Mouse (Mus musculus): ENCODE results near the gene Gabrb2.

The Gabrb2 gene

GRCm38 (mm10) chr11:42418996-42419782, at the start of gene Gabrb2:
TSS of gene Gabrb2 (plus strand) at chr11:42419757.
- DNase-seq (ENCODE audit: low read depth, low spot score): no peak

- no peak for DNase-seq (ENCODE audit: low read depth, low spot score)
Measured at GRCm38 (mm10) chr11:42378983-42379382, 40.6 kb upstream of the Gabrb2 start.

DNA sequence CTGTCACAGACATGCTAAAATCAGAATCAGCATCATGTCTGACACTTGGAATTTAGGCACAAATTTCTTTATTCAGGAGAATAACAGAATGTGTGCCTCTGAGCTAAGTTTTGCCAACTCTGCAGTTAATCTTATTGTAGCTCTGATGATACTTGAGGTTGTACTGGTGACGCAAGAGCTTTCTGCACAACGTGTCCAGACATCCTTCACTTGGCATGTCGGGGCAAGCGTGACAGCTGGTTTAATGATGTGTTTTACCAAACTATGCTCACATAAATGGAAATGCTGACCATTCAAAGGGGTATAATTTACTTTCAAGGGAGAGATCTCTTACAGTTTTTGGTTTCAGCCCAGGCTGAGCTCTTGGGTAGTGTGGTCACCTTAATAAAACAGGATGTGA, 33.1 kb upstream of the Gabrb2 start:
- DNase-seq (ENCODE audit: low read depth, low spot score): no peak

DNA sequence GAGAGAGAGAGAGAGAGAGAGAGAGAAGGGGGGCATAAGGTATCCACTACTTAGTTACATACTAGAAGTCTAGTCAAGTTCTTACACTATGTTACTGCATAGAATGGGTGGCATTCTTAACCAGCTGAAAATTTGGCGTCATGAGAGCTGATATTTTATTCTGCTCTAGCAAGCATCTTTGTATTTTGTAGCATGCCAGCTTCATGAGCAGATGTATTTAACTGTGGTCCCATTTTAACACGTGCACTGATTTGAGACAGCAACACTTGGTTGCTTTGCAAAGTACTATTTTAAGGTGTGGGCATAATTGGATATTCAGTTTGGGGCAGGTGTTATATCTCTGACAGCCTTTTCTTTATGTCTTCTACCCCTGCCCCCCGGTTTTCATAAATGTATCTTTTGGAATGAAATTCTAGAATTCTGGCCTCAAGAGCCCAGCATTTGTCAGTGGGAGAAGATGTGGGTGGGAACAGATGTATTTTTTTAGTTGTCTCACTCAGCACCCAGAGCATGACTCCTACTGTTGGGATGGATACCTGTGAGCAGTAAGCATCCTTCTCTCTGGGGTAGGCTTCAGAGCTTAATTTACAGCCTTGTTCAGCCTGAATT, 28.8 kb upstream of the Gabrb2 start:
- no peak for DNase-seq (ENCODE audit: low read depth, low spot score)

DNA sequence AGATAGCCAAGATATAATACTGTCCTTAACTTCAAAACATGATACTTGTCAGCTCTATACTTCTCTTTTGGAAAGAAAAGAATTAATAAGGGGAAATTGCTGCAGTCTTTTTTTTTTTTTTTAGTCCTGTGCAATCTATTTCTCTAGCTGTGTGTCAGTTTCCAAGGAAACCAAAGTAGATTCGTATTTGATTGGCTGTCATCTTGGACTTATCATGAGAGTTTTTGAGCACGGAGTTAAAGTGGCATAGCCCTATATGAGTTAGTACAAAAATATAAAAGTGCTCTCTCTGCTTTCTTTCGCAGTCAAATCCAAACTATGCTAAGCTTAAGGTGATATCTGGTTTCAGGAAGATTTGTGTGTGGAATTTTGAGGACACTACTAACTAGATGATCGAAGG, 26.1 kb upstream of the Gabrb2 start:
- DNase-seq (ENCODE audit: low read depth, low spot score): no peak

GRCm38 (mm10) chr11:42419791-42420633, 455 bp downstream of the Gabrb2 start:
- no peak for DNase-seq (ENCODE audit: low read depth, low spot score)

DNA sequence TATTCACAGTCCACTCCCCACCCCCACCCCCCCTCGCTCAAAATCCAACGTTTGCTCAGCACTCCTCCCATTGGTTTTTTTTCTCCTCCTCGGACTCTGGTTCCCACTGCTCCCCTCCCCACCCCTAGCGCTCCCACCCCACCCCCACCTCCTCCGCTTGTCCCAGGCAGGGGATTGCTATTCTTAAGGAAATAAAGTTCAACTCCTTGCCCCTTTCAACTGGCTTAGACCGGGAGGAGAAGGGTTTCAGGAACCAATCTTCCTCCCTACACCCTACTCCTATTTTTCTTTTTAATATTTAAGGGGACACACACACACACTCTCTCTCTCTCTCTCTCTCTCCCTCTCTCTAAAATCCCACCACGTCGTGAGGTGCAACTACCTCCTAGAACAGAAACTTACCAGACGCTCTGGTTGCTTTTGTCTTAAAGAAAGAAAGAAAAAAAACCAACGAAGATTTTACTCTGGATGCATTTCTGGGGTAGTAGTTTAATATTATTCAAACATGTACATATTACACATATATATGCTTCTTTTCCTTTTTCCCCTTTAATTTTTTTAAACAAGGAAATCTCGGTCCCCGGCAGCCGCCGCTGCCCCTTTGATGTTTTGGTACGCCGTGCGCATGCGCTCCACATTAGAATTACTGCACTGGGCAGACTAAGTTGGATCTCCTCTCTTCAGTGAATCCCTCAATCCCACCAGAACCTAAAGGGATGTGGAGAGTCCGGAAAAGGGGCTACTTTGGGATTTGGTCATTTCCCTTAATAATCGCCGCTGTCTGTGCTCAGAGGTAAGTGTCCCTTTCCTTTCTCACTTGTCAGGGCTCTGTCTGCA, 1.3 kb downstream of the Gabrb2 start:
- no peak for DNase-seq (ENCODE audit: low read depth, low spot score)

DNA sequence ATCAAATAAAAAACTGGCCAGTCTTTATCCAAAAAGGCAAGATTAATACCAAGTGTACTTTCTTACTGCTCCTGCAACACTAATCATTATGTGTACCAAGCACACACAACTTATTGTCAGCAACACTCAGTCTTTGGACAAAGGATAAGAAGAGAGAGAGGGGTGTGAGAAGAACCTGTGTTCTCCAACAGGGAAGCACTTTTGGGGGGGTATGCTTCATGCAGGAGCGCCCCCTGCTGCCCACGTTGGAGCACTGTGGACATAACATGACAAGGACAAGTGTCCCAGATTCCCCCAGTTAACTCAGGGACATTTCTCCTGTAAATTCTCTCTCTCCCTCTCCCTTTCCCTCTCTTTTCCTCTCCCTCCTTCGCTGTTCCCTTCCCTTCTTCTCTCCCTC, 3.7 kb downstream of the Gabrb2 start:
- DNase-seq (ENCODE audit: low read depth, low spot score): no peak

- no peak for DNase-seq (ENCODE audit: low read depth, low spot score)
Measured at GRCm38 (mm10) chr11:42431495-42431894, 11.9 kb downstream of the Gabrb2 start.

DNA sequence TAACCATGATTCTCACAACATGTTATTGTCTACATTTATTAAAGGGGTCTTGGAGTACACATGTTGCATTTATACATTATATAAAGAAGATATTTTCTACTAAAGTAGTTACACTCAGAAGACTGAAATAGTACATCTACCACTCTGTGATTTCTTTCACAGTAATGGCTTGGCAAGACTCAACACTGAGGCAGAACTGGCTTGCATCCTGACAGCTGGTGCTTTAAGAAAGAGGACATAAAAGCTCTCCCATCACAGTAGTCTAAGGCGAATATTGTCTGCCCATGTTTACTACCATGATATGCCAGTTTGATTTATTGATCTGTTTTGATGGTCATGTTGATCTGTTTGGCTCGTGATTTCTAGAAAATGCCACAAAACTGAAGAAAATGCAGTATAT, 19.4 kb downstream of the Gabrb2 start:
- DNase-seq (ENCODE audit: low read depth, low spot score): no peak

GRCm38 (mm10) chr11:42443641-42444040, 24.1 kb downstream of the Gabrb2 start:
- DNase-seq (ENCODE audit: low read depth, low spot score): no peak

GRCm38 (mm10) chr11:42448929-42449328, 29.4 kb downstream of the Gabrb2 start:
- no peak for DNase-seq (ENCODE audit: low read depth, low spot score)

- DNase-seq (ENCODE audit: low read depth, low spot score): no peak
Measured at GRCm38 (mm10) chr11:42464136-42464535, 44.6 kb downstream of the Gabrb2 start.

GRCm38 (mm10) chr11:42468381-42468780, 48.8 kb downstream of the Gabrb2 start:
- DNase-seq (ENCODE audit: low read depth, low spot score): no peak

DNA sequence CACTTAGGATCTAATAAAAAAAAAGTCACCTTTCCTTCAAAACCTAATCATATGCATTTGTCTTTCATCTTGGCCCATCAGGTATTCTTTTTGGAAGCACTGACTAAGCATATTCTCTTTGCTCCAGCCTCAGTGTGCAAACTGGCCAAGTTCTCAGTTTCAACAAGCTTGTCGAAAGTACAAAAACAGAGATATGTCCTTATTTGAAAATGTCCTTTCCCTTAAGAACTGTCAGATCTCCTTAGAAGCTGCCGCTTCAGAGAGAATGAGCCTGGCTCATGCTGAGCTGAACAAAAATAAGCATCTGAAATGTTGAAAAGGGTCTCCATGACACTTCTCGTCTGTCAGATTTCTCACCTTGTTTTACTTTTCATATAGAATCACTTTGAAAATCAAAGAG, 55.0 kb downstream of the Gabrb2 start:
- DNase-seq (ENCODE audit: low read depth, low spot score): no peak

- no peak for DNase-seq (ENCODE audit: low read depth, low spot score)
Measured at GRCm38 (mm10) chr11:42487625-42488024, 68.1 kb downstream of the Gabrb2 start.

- no peak for DNase-seq (ENCODE audit: low read depth, low spot score)
Measured at GRCm38 (mm10) chr11:42501166-42501565, 81.6 kb downstream of the Gabrb2 start.

GRCm38 (mm10) chr11:42505436-42505835, 85.9 kb downstream of the Gabrb2 start:
- DNase-seq (ENCODE audit: low read depth, low spot score): no peak

DNA sequence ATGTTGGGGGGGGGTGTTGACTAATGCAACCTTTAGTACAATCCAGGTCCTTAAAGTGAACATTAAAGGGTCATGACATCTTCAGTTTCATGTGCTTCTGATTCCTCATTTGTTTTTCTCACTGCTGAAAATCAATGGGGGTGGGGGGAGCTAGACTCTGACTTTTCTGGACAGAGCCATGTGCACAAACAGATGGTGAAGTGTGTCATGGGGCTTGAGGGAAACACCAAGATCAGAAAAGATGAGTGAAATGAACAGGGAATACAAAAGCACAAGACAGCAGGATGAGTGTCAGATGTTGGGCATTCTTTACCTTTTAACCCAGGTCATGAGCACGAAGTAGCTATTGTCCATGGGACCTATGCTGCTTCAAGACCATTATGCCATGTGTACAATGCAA, 86.4 kb downstream of the Gabrb2 start:
- DNase-seq (ENCODE audit: low read depth, low spot score): no peak

DNA sequence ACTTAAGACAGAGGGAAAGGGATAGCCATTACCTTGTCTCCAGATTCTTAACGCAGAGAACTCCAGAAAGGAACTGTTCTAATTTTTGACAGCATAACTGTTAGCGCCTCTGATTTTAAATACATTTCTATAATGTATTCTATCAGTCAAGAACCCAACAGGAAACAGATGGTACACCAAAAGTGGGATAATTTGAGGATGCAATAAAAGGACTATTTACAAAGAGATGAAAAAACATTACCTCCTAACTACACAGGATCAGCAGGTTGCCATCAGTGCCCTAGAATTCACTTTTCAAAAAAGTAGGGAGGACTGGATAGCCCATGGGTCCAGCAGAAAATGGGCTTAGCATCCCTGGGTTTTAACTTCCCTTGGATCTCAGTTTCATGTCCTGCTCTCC, 102.4 kb downstream of the Gabrb2 start:
- no peak for DNase-seq (ENCODE audit: low read depth, low spot score)

DNA sequence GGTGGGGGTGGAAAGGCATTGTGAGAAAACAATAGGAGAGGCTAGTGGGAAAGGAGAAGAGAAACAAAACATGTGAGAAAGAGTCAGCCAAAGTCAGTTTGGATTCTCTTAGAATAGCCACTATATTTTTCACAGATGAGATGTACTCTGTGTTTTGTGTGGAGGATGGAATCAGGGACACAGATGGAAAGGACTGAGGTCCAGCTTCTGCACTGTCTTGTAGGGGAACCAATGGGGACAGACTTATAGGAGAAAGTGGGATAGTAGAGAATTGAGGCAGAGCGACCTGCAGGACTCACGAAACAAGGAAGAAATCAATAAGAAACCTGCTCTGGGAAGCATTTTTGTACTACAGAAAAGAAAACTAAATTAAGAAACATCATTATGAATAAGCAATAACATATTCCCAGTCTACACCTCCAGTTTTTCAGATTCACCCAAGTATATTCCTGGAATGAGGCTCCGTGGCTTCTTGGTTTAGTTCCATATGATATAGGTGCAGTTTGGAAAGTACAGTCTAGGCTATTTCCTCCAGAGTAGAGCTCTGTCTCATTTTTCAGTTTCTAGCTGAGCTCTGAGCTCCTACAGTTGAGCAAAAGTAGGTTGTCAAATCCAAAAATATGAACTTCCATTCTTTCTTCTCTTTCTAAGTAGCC, 108.8 kb downstream of the Gabrb2 start:
- DNase-seq (ENCODE audit: low read depth, low spot score): no peak

Measured in CD4-positive helper T cell, adult 2 months (primary cell).